Mouse (Mus musculus) adrenal gland, adult 2 months (tissue): ENCODE data around the gene Gm49387. TPM values are rescaled to one million over a fixed set of nuclear protein-coding genes. Genes with fewer than 3 reads are reported as not detected.
A peak's percentile ranks its signal among the peaks of the same experiment; 100 is the strongest.

Source experiments
- DNase-seq: peaks from one replicate; pipeline ENCODE4 v3.0.0; 2021
- polyA plus RNA-seq: library from polyadenylated mRNA; depleted of rRNA; stranded (reverse); fragments of >200 nt; gene quantifications from 2 replicates; pipeline ENCODE4 v1.2.3, GENCODE M21; 2012; rRNA removed
- total RNA-seq, 2 experiments: library from RNA; stranded (reverse); gene quantifications; 2 replicates each; pipeline ENCODE4 v1.2.3; 2021

The Gm49387 gene
- total and polyA plus RNA-seq, 3 experiments, result 2.3 TPM; not detected in 2

DNA sequence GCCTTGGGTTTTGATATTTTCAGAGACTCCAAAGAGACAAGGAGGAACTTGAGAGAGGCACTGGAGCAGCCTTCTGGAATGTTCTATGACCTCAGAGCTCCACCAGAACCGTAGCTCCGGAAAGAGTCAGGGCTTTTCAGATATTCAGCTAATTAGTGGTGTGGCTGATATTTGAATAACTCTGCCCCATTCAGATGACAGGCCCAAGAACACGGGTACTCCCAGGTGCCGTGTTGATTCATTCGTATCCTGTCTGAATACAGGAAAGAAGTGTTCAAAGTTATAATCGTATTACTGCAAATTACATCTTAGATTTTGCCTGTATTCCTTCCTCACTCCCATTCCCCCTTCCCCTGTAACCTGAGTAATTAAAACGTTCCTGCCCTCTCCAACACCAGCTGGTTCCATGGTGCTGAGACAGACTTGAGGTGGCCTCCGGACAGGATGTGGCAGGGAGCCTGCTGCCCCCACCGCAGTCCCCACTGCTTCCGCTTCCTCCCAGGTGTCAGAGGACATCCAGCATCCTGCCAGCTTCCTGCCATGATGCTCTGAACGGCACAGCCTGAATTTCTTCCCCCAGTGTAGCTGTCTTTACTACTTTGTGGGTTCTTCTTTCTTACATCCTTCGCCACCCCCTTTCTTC, 109.1 kb downstream of the Gm49387 start:
- DNase-seq, result peak; percentile 24

GRCm38 (mm10) chr14:31530847-31531246, 109.8 kb downstream of the Gm49387 start:
- DNase-seq, result no peak

- no peak for DNase-seq
These were observed 115.5 kb downstream of the Gm49387 start for GRCm38 (mm10) chr14:31525040-31525810.

GRCm38 (mm10) chr14:31521318-31521717, 119.4 kb downstream of the Gm49387 start:
- no peak for DNase-seq

GRCm38 (mm10) chr14:31519165-31519564, 121.5 kb downstream of the Gm49387 start:
- DNase-seq, result no peak

- no peak for DNase-seq
These were observed 124.8 kb downstream of the Gm49387 start for GRCm38 (mm10) chr14:31515895-31516294.

GRCm38 (mm10) chr14:31510322-31510721, 130.4 kb downstream of the Gm49387 start:
- DNase-seq, result no peak

DNA sequence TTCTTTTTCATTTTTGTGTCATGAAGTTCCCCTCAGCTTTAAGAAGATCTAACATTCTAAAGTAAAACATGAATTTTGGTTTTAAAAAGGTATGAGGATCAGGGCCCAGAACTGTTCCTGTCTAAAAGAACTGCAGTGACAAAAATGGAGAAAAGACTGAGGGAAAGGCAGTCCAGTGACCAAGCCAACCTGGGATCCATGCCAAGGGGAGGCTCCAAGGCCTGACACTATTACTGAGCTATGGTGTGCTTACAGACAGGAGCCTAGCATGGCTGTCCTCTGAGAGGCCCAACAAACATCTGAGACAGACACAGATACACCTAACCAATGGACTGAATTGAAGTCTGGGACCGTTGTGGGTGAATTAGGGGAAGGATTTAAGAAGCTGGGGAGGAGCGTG, 130.8 kb downstream of the Gm49387 start:
- peak; percentile 72 for DNase-seq

- DNase-seq, result no peak
These were observed 134.2 kb downstream of the Gm49387 start for GRCm38 (mm10) chr14:31506456-31506855.

DNA sequence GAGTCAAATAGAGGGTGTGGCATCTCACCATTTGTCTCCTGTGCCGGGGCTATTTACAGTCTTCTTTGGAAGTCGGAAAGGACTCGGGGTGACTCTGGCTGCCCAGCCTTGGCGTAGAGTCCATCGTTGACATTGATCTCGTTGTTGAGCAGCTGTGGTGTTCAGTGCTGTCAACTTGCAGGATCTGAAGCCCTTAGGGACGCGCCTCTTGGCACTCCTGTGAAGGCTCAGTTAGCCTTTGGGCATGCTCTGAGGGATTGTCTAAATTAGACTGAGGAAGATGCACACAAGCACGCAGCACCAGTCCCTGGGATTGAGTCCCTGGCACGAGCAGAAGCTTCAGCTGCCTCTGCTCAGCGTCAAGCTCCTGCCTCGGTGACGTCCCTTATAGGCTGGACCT, 137.3 kb downstream of the Gm49387 start:
- no peak for DNase-seq

Other genes starting within 250 kb of the Gm49387 start
- gene Sh3bp5, start 204.8 kb downstream of the Gm49387 start, total RNA-seq, result 100 to 1,000 TPM; 111 to 164 TPM
- 21.1 and 28.5 TPM in 2 replicates for gene Sh3bp5, start 204.8 kb downstream of the Gm49387 start, polyA plus RNA-seq
- 10 to 100 TPM; 51.9 to 76.2 TPM for gene Eaf1, start 146.5 kb downstream of the Gm49387 start, total RNA-seq
- 54.2 and 66.7 TPM in 2 replicates for gene Eaf1, start 146.5 kb downstream of the Gm49387 start, polyA plus RNA-seq
- gene Mettl6, start 145.8 kb downstream of the Gm49387 start, total RNA-seq, result 10 to 100 TPM; 18.7 TPM
- gene Mettl6, start 145.8 kb downstream of the Gm49387 start, polyA plus RNA-seq, result 3.8 and 5.0 TPM in 2 replicates
- gene Colq, start 49.5 kb downstream of the Gm49387 start, total RNA-seq, result not detected
- 0.06 and 0.10 TPM in 2 replicates for gene Colq, start 49.5 kb downstream of the Gm49387 start, polyA plus RNA-seq
- 10 to 100 TPM; 55.6 to 63.4 TPM for gene Btd, start 150 bp upstream of the Gm49387 start, total RNA-seq
- gene Btd, start 150 bp upstream of the Gm49387 start, polyA plus RNA-seq, result 45.8 and 46.2 TPM in 2 replicates
- gene Hacl1, start 408 bp upstream of the Gm49387 start, total RNA-seq, result 10 to 100 TPM; 38.9 to 67.1 TPM
- 10.8 and 15.2 TPM in 2 replicates for gene Hacl1, start 408 bp upstream of the Gm49387 start, polyA plus RNA-seq
- gene Ankrd28, start 189.8 kb upstream of the Gm49387 start, total RNA-seq, result 10 to 100 TPM; 10.4 to 17.7 TPM
- gene Ankrd28, start 189.8 kb upstream of the Gm49387 start, polyA plus RNA-seq, result 1.2 and 3.2 TPM in 2 replicates